Mouse (Mus musculus) erythroblast, embryonic 14.5 days (primary cell): ENCODE results near the gene Hyal4.

Source experiments
- GATA1 ChIP-seq: IDR thresholded peaks from 2 replicates; pipeline ENCODE4 v1.6.1; 2012; ENCODE audit warnings: low read length, inconsistent platforms, mixed read lengths
- TAL1 ChIP-seq: IDR thresholded peaks from 3 replicates; pipeline ENCODE4 v1.6.1; 2012; ENCODE audit warnings: low read length, inconsistent platforms, mixed read lengths

- TF ChIP-seq GATA1, result no peak
- no peak for TF ChIP-seq TAL1
Measured at GRCm38 (mm10) chr6:24748029-24748428, at the start of gene Hyal4.
